Mouse (Mus musculus) G1E (cell line): ENCODE measurements around the gene Arl15.

ENCODE experiments used
- CTCF ChIP-seq: IDR thresholded peaks from 2 replicates; pipeline ENCODE4 v1.5.1; 2012; ENCODE audit warnings: low read depth, low read length, inconsistent platforms, mixed read lengths
- GATA1 ChIP-seq: IDR thresholded peaks from 2 replicates; pipeline ENCODE4 v1.6.1; 2012; ENCODE audit warnings: borderline replicate concordance, low read length, inconsistent platforms, mixed read lengths
- GATA2 ChIP-seq: IDR thresholded peaks from 2 replicates; pipeline ENCODE4 v1.6.1; 2012; ENCODE audit warnings: low read depth, low read length, inconsistent platforms, borderline replicate concordance
- POLR2AphosphoS5 ChIP-seq: IDR thresholded peaks from 2 replicates; pipeline ENCODE4 v1.6.1; 2012; ENCODE audit warnings: low read depth, low read length, inconsistent platforms; ENCODE audit not compliant: insufficient replicate concordance
- TAL1 ChIP-seq: conservative IDR thresholded peaks from 2 replicates; pipeline ENCODE4 v1.6.1; 2012; ENCODE audit warnings: low read depth, low read length, inconsistent platforms, mixed read lengths

GRCm38 (mm10) chr13:113888704-113889103, 94.4 kb downstream of the Arl15 start:
- TF ChIP-seq CTCF (no peak), GATA1 (no peak), GATA2 (no peak), POLR2AphosphoS5 (no peak), TAL1 (no peak)
